ENCODE assay signal across 9 mouse cellular contexts in the genomic region with DNA sequence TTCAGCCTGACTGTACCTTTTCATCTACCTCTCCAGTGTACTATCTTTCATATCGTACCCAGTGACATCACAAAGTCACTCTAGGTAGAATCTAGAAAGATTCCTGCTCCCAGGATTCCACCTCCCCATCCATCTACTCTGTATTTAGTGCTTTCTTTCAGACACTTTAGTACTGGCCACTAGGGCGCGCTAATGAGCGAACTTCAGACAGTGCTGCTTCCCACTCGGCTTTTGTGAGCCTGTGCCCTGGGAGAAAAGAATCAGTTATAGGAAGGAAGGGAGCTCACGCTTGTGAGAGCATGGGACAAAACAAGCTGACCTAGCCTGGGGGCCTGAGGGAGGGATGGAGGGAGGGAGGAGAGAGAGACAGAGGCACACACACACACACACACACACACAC.
A peak's percentile ranks its signal among the peaks of the same experiment; 100 is the strongest.
DNase-seq lines count a peak whose midpoint lies in the region; ATAC-seq and TF ChIP-seq lines count a peak whose summit lies in the region.
"Had no signal": no experiment of that assay in that cellular context is flagged by ENCODE, and none has a peak within 500 bp of the region (broad histone marks: within the 10 kb centered on the region; RNA-seq: fewer than 3 reads in every experiment).

No protein-coding gene starts in this region.

- WGBS in heart, postnatal 0 days = 17% methylated on average over 6 of the region's 6 CpGs
- 20% methylated on average over 6 of the region's 6 CpGs for WGBS in heart, embryonic 10.5 days
- 19% methylated on average over 6 of the region's 6 CpGs for WGBS in liver, embryonic 11.5 days

- no peak overlapping the region for H3K4me2 ChIP-seq in heart, postnatal 0 days (ENCODE audit: low read depth, low read length)
- no peak overlapping the region for H3K4me2 ChIP-seq in liver, embryonic 11.5 days
- H3K4me2 ChIP-seq: neural tube, embryonic 12.5 days had no signal

- no peak overlapping the region for H3K4me3 ChIP-seq in heart, postnatal 0 days (ENCODE audit: low read depth, low read length)
- no peak overlapping the region for H3K4me3 ChIP-seq in heart, embryonic 10.5 days
- no peak overlapping the region for H3K4me3 ChIP-seq in liver, embryonic 11.5 days (ENCODE audit: low read depth, low read length)
- H3K4me3 ChIP-seq: neural tube, embryonic 12.5 days had no signal

- TF ChIP-seq CTCF in heart, postnatal 0 days (IDR thresholded peaks at IDR 0.05; ENCODE audit: low read depth) = peak; percentile 50

- ATAC-seq in heart, postnatal 0 days (ENCODE audit: insufficient read depth, low read depth) = no peak
- ATAC-seq in liver, embryonic 11.5 days (replicated peaks; ENCODE audit: low FRiP score) = 0 out of 2 replicates have a peak, but pooled peaks have one; percentile 15

- no peak overlapping the region for H3K9ac ChIP-seq in heart, postnatal 0 days (replicated peaks; ENCODE audit: low read depth, low read length)
- no peak overlapping the region for H3K9ac ChIP-seq in liver, embryonic 11.5 days (ENCODE audit: low read depth, low read length)
- H3K9ac ChIP-seq: neural tube, embryonic 12.5 days had no signal

- H3K27ac ChIP-seq in heart, postnatal 0 days (ENCODE audit: low read depth) = no peak overlapping the region
- no peak overlapping the region for H3K27ac ChIP-seq in heart, embryonic 10.5 days
- no peak overlapping the region for H3K27ac ChIP-seq in liver, embryonic 11.5 days (ENCODE audit: low read depth, low read length)
- H3K27ac ChIP-seq: neural tube, embryonic 12.5 days had no signal

- no peaks in the 10 kb centered on the region for H3K4me1 ChIP-seq in heart, postnatal 0 days (ENCODE audit: control insufficient read depth, insufficient read depth)
- H3K4me1 ChIP-seq in heart, embryonic 10.5 days = no peaks in the 10 kb centered on the region
- no peaks in the 10 kb centered on the region for H3K4me1 ChIP-seq in liver, embryonic 11.5 days (replicated peaks; ENCODE audit: control insufficient read depth, insufficient read depth, low read length)
- H3K4me1 ChIP-seq: neural tube, embryonic 12.5 days had no signal

- H3K9me3 ChIP-seq in heart, postnatal 0 days (replicated peaks; ENCODE audit: control insufficient read depth, low read length) = no peaks in the 10 kb centered on the region
- H3K9me3 ChIP-seq in heart, embryonic 10.5 days = no peaks in the 10 kb centered on the region
- H3K9me3 ChIP-seq in liver, embryonic 11.5 days (ENCODE audit: control insufficient read depth, low read length) = no peaks in the 10 kb centered on the region
- H3K9me3 ChIP-seq: neural tube, embryonic 12.5 days had no signal

- no peak for DNase-seq in heart, postnatal 0 days (ENCODE audit: low spot score)
- no peak for DNase-seq in heart, embryonic 10.5 days (ENCODE audit: low spot score)
- DNase-seq in B cell, adult 2 months = peak; percentile 36 to 44
- peak; percentile 59 for DNase-seq in ZHBTc4 (ENCODE audit: low read depth, low spot score)
- peak; percentile 26 to 31 for DNase-seq in frontal cortex, postnatal 36 days (ENCODE audit: low spot score in 2 of 2)
- DNase-seq in liver, embryonic 11.5 days (ENCODE audit: low spot score) = no peak
- peak; percentile 15 for DNase-seq in right cerebral cortex, postnatal 25 days
- DNase-seq in adrenal gland, adult 18-20 months (ENCODE audit: low spot score in 2 of 2) = no peak

- H3K36me3 ChIP-seq in heart, postnatal 0 days (replicated peaks; ENCODE audit: control insufficient read depth, insufficient read depth, low read length) = no peaks in the 10 kb centered on the region
- peaks cover 2% of the 10 kb centered on the region; the same call in 1 of the 2 replicates for H3K36me3 ChIP-seq in heart, embryonic 10.5 days
- H3K36me3 ChIP-seq in liver, embryonic 11.5 days (ENCODE audit: control insufficient read depth, insufficient read depth, low read length) = no peaks in the 10 kb centered on the region
- H3K36me3 ChIP-seq: neural tube, embryonic 12.5 days had no signal

- TF ChIP-seq EP300 in heart, postnatal 0 days (IDR thresholded peaks at IDR 0.05; ENCODE audit: low read depth) = no peak

- H3K27me3 ChIP-seq in heart, postnatal 0 days (ENCODE audit: control insufficient read depth, insufficient read depth, low read length) = no peaks in the 10 kb centered on the region
- H3K27me3 ChIP-seq in heart, embryonic 10.5 days (ENCODE audit: insufficient read depth, poor library complexity, severe bottlenecking) = no peaks in the 10 kb centered on the region
- H3K27me3 ChIP-seq in liver, embryonic 11.5 days (replicated peaks; ENCODE audit: control insufficient read depth, insufficient read depth, low read length) = no peaks in the 10 kb centered on the region
- H3K27me3 ChIP-seq: neural tube, embryonic 12.5 days had no signal

Comparison
In these comparisons a context has a peak if more than half of its experiments do, and no peak if none do; other contexts are left out.
1. DNase-seq: peak in B cell, adult 2 months (2 of 2), ZHBTc4 (single experiment), frontal cortex, postnatal 36 days (2 of 2) and right cerebral cortex, postnatal 25 days (single experiment); none in heart, postnatal 0 days (single experiment), heart, embryonic 10.5 days (single experiment), liver, embryonic 11.5 days (single experiment) and adrenal gland, adult 18-20 months (0 of 2).